Mouse (Mus musculus) liver, adult 2 months (tissue): ENCODE data around the gene Zfx. TPM values are rescaled to one million over a fixed set of nuclear protein-coding genes. Genes with fewer than 3 reads are reported as not detected.

Source experiments
- DNase-seq: peaks from one replicate; pipeline ENCODE4 v3.0.0-alpha.2; 2011; ENCODE audit warnings: low read depth, low spot score; ENCODE audit errors: extremely low read depth
- H3K27ac ChIP-seq: fragments of 200-500 bp; replicated peaks from 2 replicates; pipeline ENCODE4 v1.5.1; 2012; ENCODE audit warnings: low read depth, mild to moderate bottlenecking, control low read depth, inconsistent platforms, low read length; ENCODE audit not compliant: insufficient read depth
- H3K27me3 ChIP-seq: fragments of 200-500 bp; 2 replicates; pipeline ENCODE4 v1.6.1; 2012; ENCODE audit warnings: mild to moderate bottlenecking, moderate library complexity, low read length, inconsistent platforms; ENCODE audit not compliant: control insufficient read depth, insufficient read depth
- H3K36me3 ChIP-seq: fragments of 200-500 bp; 2 replicates; pipeline ENCODE4 v1.6.1; 2012; ENCODE audit warnings: low read length, inconsistent platforms; ENCODE audit not compliant: control insufficient read depth, insufficient read depth
- H3K4me1 ChIP-seq: fragments of 200-500 bp; 2 replicates; pipeline ENCODE4 v1.6.1; 2011; ENCODE audit warnings: low read length; ENCODE audit not compliant: control insufficient read depth, insufficient read depth
- H3K4me3 ChIP-seq: fragments of 200-500 bp; 2 replicates; pipeline ENCODE4 v1.5.1; 2011; ENCODE audit warnings: low read depth, mild to moderate bottlenecking, control low read depth, low read length, moderate library complexity; ENCODE audit not compliant: insufficient read depth
- H3K79me2 ChIP-seq: fragments of 200-500 bp; 2 replicates; pipeline ENCODE4 v1.6.1; 2012; ENCODE audit warnings: inconsistent platforms, mild to moderate bottlenecking, low read length, moderate library complexity; ENCODE audit not compliant: control insufficient read depth, insufficient read depth
- H3K9ac ChIP-seq: fragments of 200-500 bp; 2 replicates; pipeline ENCODE4 v1.6.1; 2012; ENCODE audit warnings: low read depth, mild to moderate bottlenecking, control low read depth, inconsistent platforms, low read length
- CTCF ChIP-seq: fragments of 200-500 bp; IDR thresholded peaks from 2 replicates; pipeline ENCODE4 v1.5.1; 2011; ENCODE audit warnings: low read depth, low read length, control low read depth
- POLR2A ChIP-seq: fragments of 200-500 bp; IDR thresholded peaks from 2 replicates; pipeline ENCODE4 v1.6.1; 2011; ENCODE audit warnings: low read length, control low read depth; ENCODE audit not compliant: insufficient read depth; ENCODE audit errors: extremely low read depth
- WGBS: fragments of 180-500 bp; shearing (Covaris S2); methylation state at CpG from one replicate; pipeline ENCODE4 v1.1.7; 2018; 5-methylcytosine and 5-hydroxymethylcytosine counted together
- polyA plus RNA-seq: library from polyadenylated mRNA; depleted of rRNA; stranded (reverse); fragments of >200 nt; gene quantifications from 2 replicates; pipeline ENCODE4 v1.2.3, GENCODE M21; 2012
- total RNA-seq: library from RNA; depleted of rRNA; stranded (reverse); fragments of >200 nt; gene quantifications from 2 replicates; pipeline ENCODE4 v1.2.3, GENCODE M21; 2014

The Zfx gene
- total and polyA plus RNA-seq, 2 experiments = 2.1 to 14.4 TPM

GRCm38 (mm10) chrX:94125950-94126349 is 2.4 kb upstream of the Zfx start:
- no peak overlapping the region for H3K27ac ChIP-seq
- TF ChIP-seq CTCF (no peak), POLR2A (no peak)
- no peak for DNase-seq
- H3K36me3 ChIP-seq = no peaks in the 10 kb centered on the region
- 0 out of 2 replicates have a peak, but pooled peaks cover 1% of the 10 kb centered on the region for H3K4me1 ChIP-seq
- no peak overlapping the region for H3K4me3 ChIP-seq
- peaks cover 4% of the 10 kb centered on the region; the same call in 1 of the 2 replicates for H3K79me2 ChIP-seq
- H3K27me3 ChIP-seq = no peaks in the 10 kb centered on the region
- H3K9ac ChIP-seq = no peak overlapping the region
- WGBS = 85% methylated on average over 2 of the region's 2 CpGs

GRCm38 (mm10) chrX:94122709-94123058 is 818 bp downstream of the Zfx start:
- no peak for DNase-seq
- Histone ChIP-seq H3K27ac (peak overlapping the region; percentile 97), H3K9ac (peak overlapping the region; percentile 100), H3K4me3 (peak overlapping the region; percentile 95), H3K27me3 (no peaks in the 10 kb centered on the region), H3K4me1 (peaks cover 10% of the 10 kb centered on the region), H3K79me2 (peaks cover 9% of the 10 kb centered on the region; the same call in 1 of the 2 replicates), H3K36me3 (no peaks in the 10 kb centered on the region)
- TF ChIP-seq POLR2A (no peak), CTCF (no peak)
- WGBS = 2% methylated on average over 22 of the region's 53 CpGs

GRCm38 (mm10) chrX:94121866-94122708 is 1.4 kb downstream of the Zfx start:
- Histone ChIP-seq H3K4me3 (peak overlapping the region; percentile 95), H3K79me2 (peaks cover 9% of the 10 kb centered on the region; the same call in 1 of the 2 replicates), H3K4me1 (peaks cover 11% of the 10 kb centered on the region), H3K36me3 (no peaks in the 10 kb centered on the region), H3K27ac (peak overlapping the region; percentile 97), H3K9ac (peak overlapping the region; percentile 100), H3K27me3 (no peaks in the 10 kb centered on the region)
- peak; percentile 72 for DNase-seq
- peak; percentile 29 for TF ChIP-seq CTCF
- TF ChIP-seq POLR2A = peak; percentile 50; the same call in 1 of the 2 replicates
- under 1% methylated on average over 46 of the region's 65 CpGs for WGBS

GRCm38 (mm10) chrX:94121161-94121856 is 2.2 kb downstream of the Zfx start:
- peak; percentile 29 for DNase-seq
- no peak for TF ChIP-seq CTCF
- no peak for TF ChIP-seq POLR2A
- Histone ChIP-seq H3K4me3 (peak overlapping the region; percentile 95), H3K27me3 (no peaks in the 10 kb centered on the region), H3K9ac (peak overlapping the region; percentile 77), H3K4me1 (peaks cover 12% of the 10 kb centered on the region), H3K27ac (peak overlapping the region; percentile 74), H3K36me3 (no peaks in the 10 kb centered on the region), H3K79me2 (peaks cover 12% of the 10 kb centered on the region; the same call in 1 of the 2 replicates)
- under 1% methylated on average over 24 of the region's 24 CpGs for WGBS

GRCm38 (mm10) chrX:94118350-94118749 is 5.2 kb downstream of the Zfx start:
- Histone ChIP-seq H3K4me3 (no peak overlapping the region), H3K4me1 (peaks cover 10% of the 10 kb centered on the region), H3K27ac (no peak overlapping the region), H3K9ac (no peak overlapping the region), H3K27me3 (no peaks in the 10 kb centered on the region), H3K36me3 (no peaks in the 10 kb centered on the region), H3K79me2 (peaks cover 17% of the 10 kb centered on the region; the same call in 1 of the 2 replicates)
- no peak for TF ChIP-seq CTCF
- no peak for TF ChIP-seq POLR2A
- DNase-seq = peak; percentile 77
